Mouse (Mus musculus): ENCODE results near the gene Ppef1. TPM values are rescaled to one million over a fixed set of nuclear protein-coding genes. Genes with fewer than 3 reads are reported as not detected.

Ppef1 gene
- polyA plus RNA-seq, 1 experiment from 2014 or later = not detected

- no peak for ATAC-seq (replicated peaks; ENCODE audit: low FRiP score, low TSS enrichment, low read depth)
- no peak overlapping the region for H3K4me3 ChIP-seq (ENCODE audit: low read depth, low read length)
These were observed 147.0 kb downstream of the Ppef1 start for GRCm38 (mm10) chrX:160588523-160588922.

GRCm38 (mm10) chrX:160585110-160585509 is 150.5 kb downstream of the Ppef1 start:
- no peak for ATAC-seq (replicated peaks; ENCODE audit: low FRiP score, low TSS enrichment, low read depth)
- peaks cover 3% of the 10 kb centered on the region; the same call in 1 of the 2 replicates for H3K36me3 ChIP-seq (ENCODE audit: control insufficient read depth, insufficient read depth, low read length)
- DNase-seq (ENCODE audit: low spot score) = no peak
- no peak overlapping the region for H3K4me2 ChIP-seq (ENCODE audit: low read length)
- H3K27ac ChIP-seq (ENCODE audit: low read depth) = no peak overlapping the region
- H3K9me3 ChIP-seq (ENCODE audit: control insufficient read depth, low read length) = no peaks in the 10 kb centered on the region
- no peaks in the 10 kb centered on the region for H3K27me3 ChIP-seq (replicated peaks; ENCODE audit: control insufficient read depth, insufficient read depth, low read length)
- WGBS = 71% methylated on average over 1 of the region's 1 CpGs
- H3K9ac ChIP-seq (ENCODE audit: low read length) = no peak overlapping the region
- no peak overlapping the region for H3K4me3 ChIP-seq (ENCODE audit: low read depth, low read length)
- H3K4me1 ChIP-seq (replicated peaks; ENCODE audit: control insufficient read depth, insufficient read depth, low read length) = no peaks in the 10 kb centered on the region

More at GRCm38 (mm10) chrX:160588523-160588922, 147.0 kb downstream of the Ppef1 start:
- H3K4me2 ChIP-seq (ENCODE audit: low read length) = no peak overlapping the region
- H3K4me1 ChIP-seq (replicated peaks; ENCODE audit: control insufficient read depth, insufficient read depth, low read length) = no peaks in the 10 kb centered on the region
- WGBS = 85% methylated on average over 4 of the region's 4 CpGs
- H3K9ac ChIP-seq (ENCODE audit: low read length) = no peak overlapping the region
- H3K9me3 ChIP-seq (ENCODE audit: control insufficient read depth, low read length) = no peaks in the 10 kb centered on the region
- peaks cover 3% of the 10 kb centered on the region; the same call in 1 of the 2 replicates for H3K36me3 ChIP-seq (ENCODE audit: control insufficient read depth, insufficient read depth, low read length)
- no peak for DNase-seq (ENCODE audit: low spot score)
- 0 out of 2 replicates have a peak, but pooled peaks cover 2% of the 10 kb centered on the region for H3K27me3 ChIP-seq (replicated peaks; ENCODE audit: control insufficient read depth, insufficient read depth, low read length)
- H3K27ac ChIP-seq (ENCODE audit: low read depth) = no peak overlapping the region

- ATAC-seq (replicated peaks; ENCODE audit: low FRiP score, low TSS enrichment, low read depth) (no peak), DNase-seq (ENCODE audit: low spot score) (no peak)
- Histone ChIP-seq H3K36me3 (ENCODE audit: control insufficient read depth, insufficient read depth, low read length) (peaks cover 3% of the 10 kb centered on the region; the same call in 1 of the 2 replicates), H3K27me3 (replicated peaks; ENCODE audit: control insufficient read depth, insufficient read depth, low read length) (no peaks in the 10 kb centered on the region), H3K9me3 (ENCODE audit: control insufficient read depth, low read length) (no peaks in the 10 kb centered on the region), H3K4me3 (ENCODE audit: low read depth, low read length) (no peak overlapping the region), H3K4me1 (replicated peaks; ENCODE audit: control insufficient read depth, insufficient read depth, low read length) (no peaks in the 10 kb centered on the region), H3K4me2 (ENCODE audit: low read length) (no peak overlapping the region), H3K9ac (ENCODE audit: low read length) (no peak overlapping the region), H3K27ac (ENCODE audit: low read depth) (no peak overlapping the region)
- WGBS = 79% methylated on average over 4 of the region's 4 CpGs
These were observed 151.3 kb downstream of the Ppef1 start for GRCm38 (mm10) chrX:160584148-160584838.

- Histone ChIP-seq H3K27ac (ENCODE audit: low read depth) (no peak overlapping the region), H3K4me1 (replicated peaks; ENCODE audit: control insufficient read depth, insufficient read depth, low read length) (no peaks in the 10 kb centered on the region), H3K4me3 (ENCODE audit: low read depth, low read length) (no peak overlapping the region), H3K9ac (ENCODE audit: low read length) (no peak overlapping the region), H3K27me3 (replicated peaks; ENCODE audit: control insufficient read depth, insufficient read depth, low read length) (no peaks in the 10 kb centered on the region), H3K36me3 (ENCODE audit: control insufficient read depth, insufficient read depth, low read length) (peaks cover 3% of the 10 kb centered on the region; the same call in 1 of the 2 replicates), H3K4me2 (ENCODE audit: low read length) (no peak overlapping the region), H3K9me3 (ENCODE audit: control insufficient read depth, low read length) (no peaks in the 10 kb centered on the region)
- ATAC-seq (replicated peaks; ENCODE audit: low FRiP score, low TSS enrichment, low read depth) = no peak
- WGBS = 44% methylated on average over 5 of the region's 5 CpGs
- no peak for DNase-seq (ENCODE audit: low spot score)
These were observed 152.0 kb downstream of the Ppef1 start for GRCm38 (mm10) chrX:160583589-160583988.

Other genes with a start within 250 kb of the Ppef1 start
- gene Phka2, start 233.6 kb downstream of the Ppef1 start, polyA plus RNA-seq (2014; fragmentation: Nextera tagmentation; extraction: Ambion mirVana) = 15.7 and 16.9 TPM in 2 replicates
- gene Rs1, start 32.2 kb upstream of the Ppef1 start, polyA plus RNA-seq (2014; fragmentation: Nextera tagmentation; extraction: Ambion mirVana) = 0.11 and 0.12 TPM in 2 replicates
- gene Gja6, start 171.3 kb upstream of the Ppef1 start, polyA plus RNA-seq (2014; fragmentation: Nextera tagmentation; extraction: Ambion mirVana) = 0.14 TPM in 1 of 2 replicates, not detected in the other